In genomic region chr8:122775285-122776155, GRCm38 (mm10) we compare ENCODE assay signal across 8 mouse cellular contexts. TPM values are rescaled to one million over a fixed set of nuclear protein-coding genes. Genes with fewer than 3 reads are reported as not detected.
DNase-seq lines count a peak whose midpoint lies in the region; ATAC-seq and TF ChIP-seq lines count a peak whose summit lies in the region.

Gene Acsf3, plus strand, starts transcription at chr8:122775486.

- H3K36me3 ChIP-seq in lung, postnatal 0 days (ENCODE audit: insufficient read depth, low read length) = no peaks in the 10 kb centered on the region

- peak within 1 kb of the TSS; percentile 88 for H3K4me3 ChIP-seq in lung, postnatal 0 days (ENCODE audit: low read depth, low read length)

- no peak for TF ChIP-seq CTCF in lung, postnatal 0 days (IDR thresholded peaks at IDR 0.05)

- ATAC-seq in frontal cortex, adult (ENCODE audit: low TSS enrichment) = peak; percentile 44; the same call in 1 of the 2 replicates
- peak; percentile 47 to 57 for ATAC-seq in hematopoietic stem cell, adult 5-6 weeks (replicated peaks in 1 of 2; ENCODE audit: insufficient read depth in 1 of 2, low FRiP score in 2 of 2, low TSS enrichment in 1 of 2, low read depth in 1 of 2, poor library complexity in 2 of 2, severe bottlenecking in 2 of 2)
- peak; percentile 68 for ATAC-seq in lung, postnatal 0 days

- H3K4me2 ChIP-seq in lung, postnatal 0 days (replicated peaks; ENCODE audit: low read depth, low read length) = peak within 1 kb of the TSS; percentile 94

- peak within 1 kb of the TSS; percentile 76 for H3K9ac ChIP-seq in lung, postnatal 0 days (replicated peaks; ENCODE audit: low read depth)

- peak; percentile 86 for DNase-seq in NIH3T3 (ENCODE audit: low read depth)
- DNase-seq in cerebellum, adult 9-10 months = peak; percentile 82
- peak in 1 of 2 experiments; percentile 72 for DNase-seq in layer of hippocampus, adult 8-10 months (ENCODE audit: low spot score in 2 of 2)
- DNase-seq in lung, postnatal 0 days (ENCODE audit: low spot score) = peak; percentile 37
- DNase-seq in retina, embryonic 14.5 days (ENCODE audit: low spot score) = peak; percentile 85
- peak; percentile 74 for DNase-seq in thymus, postnatal 4 days

- no peaks in the 10 kb centered on the region for H3K27me3 ChIP-seq in lung, postnatal 0 days (replicated peaks; ENCODE audit: insufficient read depth, low read length)

- WGBS in lung, postnatal 0 days = 2% methylated on average over 50 of the region's 50 CpGs

- TF ChIP-seq EP300 in lung, postnatal 0 days (IDR thresholded peaks at IDR 0.05) = no peak

- peaks cover 7% of the 10 kb centered on the region; the same call in 1 of the 2 replicates for H3K4me1 ChIP-seq in lung, postnatal 0 days (ENCODE audit: insufficient read depth, low read depth, low read length)

- H3K27ac ChIP-seq in lung, postnatal 0 days (ENCODE audit: low read length) = peak within 1 kb of the TSS; percentile 47; the same call in 1 of the 2 replicates

- no peaks in the 10 kb centered on the region for H3K9me3 ChIP-seq in lung, postnatal 0 days (ENCODE audit: low read length)

RNA-seq across cellular contexts. Expression of gene Acsf3, which starts in this region (rescaled TPM):
- 5.8 and 15.1 TPM in 2 replicates for total RNA-seq in hematopoietic stem cell, adult 5-6 weeks (2017)
- 10 to 100 TPM; 21.9 to 26.7 (median 23.9) TPM for total RNA-seq in layer of hippocampus, adult 8-10 months (2022)
- 10.9 TPM in 2 replicates for polyA plus RNA-seq in lung, postnatal 0 days (2015; fragmentation: Nextera tagmentation; extraction: Ambion mirVana)
